Mouse (Mus musculus): ENCODE measurements around the gene Pik3r6. TPM values are rescaled to one million over a fixed set of nuclear protein-coding genes. Genes with fewer than 3 reads are reported as not detected.

Pik3r6 gene
- not detected in 2 replicates for polyA plus RNA-seq (2012)

DNA sequence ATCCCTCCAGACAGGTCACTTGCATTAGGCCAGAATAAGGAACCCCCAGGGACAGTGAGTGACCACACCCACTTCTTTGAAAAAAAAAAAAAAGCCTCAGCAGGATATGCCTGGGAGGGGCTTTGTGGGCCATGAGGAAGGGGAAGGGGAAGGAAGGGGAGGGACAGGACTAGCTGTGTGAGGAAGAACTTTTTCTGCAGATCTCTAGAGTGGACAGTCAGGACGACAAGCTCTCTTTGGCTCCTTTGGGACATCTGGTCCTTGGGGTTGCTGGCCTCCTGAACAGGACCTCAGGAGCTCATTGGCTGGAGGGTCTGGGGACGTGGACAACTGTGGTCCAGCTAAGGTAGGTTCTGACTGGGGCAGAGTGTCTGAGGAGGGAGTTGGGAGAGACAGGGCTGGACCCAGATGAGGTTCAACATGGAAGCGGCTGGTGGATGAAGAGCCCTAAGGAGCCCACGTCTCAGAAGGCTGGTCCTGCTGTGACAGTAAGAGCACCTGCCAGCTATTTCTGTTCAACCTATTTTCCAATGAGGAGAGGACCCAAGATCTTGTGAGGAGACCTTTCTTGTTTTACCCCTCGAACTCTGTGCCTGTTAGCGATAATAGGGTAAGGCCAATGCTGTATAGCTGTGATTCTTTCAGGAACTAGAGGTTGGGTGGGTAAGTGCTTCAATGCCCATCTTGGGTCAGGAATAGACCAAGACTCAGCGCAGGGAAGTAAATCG is at the start of gene Pik3r6:
Gene Pik3r6, plus strand, starts transcription at position 118 of the 728 bp plus-strand sequence.
- TF ChIP-seq GATA1 (IDR thresholded peaks at IDR 0.05; ENCODE audit: low read length) = no peak

DNA sequence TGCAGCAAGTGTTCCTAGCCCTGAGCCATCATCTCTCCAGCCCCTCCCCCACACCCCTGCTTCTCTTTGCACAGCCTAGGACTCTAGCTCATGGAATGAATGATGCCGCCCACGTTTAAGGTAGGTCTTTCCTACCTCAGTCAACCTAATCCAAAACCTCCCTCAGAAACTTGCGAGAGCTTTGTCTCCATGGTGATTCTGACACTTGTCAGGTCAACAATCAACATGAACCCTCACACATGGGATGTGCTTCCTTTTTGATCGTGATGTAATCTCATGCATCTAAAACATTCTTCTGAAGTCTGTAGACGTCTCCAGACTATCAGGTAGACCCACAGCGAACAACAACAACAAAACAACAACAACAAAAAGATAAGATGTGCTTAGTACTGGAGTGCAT is 49.5 kb upstream of the Pik3r6 start:
- no peak for TF ChIP-seq GATA1 (IDR thresholded peaks at IDR 0.05; ENCODE audit: low read length)

DNA sequence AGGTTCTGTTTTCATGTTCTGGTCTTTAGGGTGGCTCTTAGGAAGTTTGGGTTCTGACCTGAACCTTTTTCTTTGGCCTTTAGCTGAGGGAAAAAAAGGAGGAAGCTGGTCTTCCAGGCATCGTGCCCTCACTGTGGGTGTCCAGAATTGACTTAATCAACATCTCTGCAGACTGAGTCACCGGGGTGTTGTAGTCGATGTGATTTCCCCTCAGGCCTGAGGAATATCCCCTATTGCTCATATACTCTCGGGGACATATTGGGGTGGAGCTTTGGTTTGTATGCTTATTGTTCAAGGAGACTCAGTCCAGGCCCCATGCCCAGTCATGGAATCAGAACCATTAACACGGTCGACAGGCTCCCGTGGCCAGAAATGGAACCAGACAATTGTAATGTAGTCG is 44.7 kb upstream of the Pik3r6 start:
- TF ChIP-seq GATA1 (IDR thresholded peaks at IDR 0.05; ENCODE audit: low read length) = no peak

DNA sequence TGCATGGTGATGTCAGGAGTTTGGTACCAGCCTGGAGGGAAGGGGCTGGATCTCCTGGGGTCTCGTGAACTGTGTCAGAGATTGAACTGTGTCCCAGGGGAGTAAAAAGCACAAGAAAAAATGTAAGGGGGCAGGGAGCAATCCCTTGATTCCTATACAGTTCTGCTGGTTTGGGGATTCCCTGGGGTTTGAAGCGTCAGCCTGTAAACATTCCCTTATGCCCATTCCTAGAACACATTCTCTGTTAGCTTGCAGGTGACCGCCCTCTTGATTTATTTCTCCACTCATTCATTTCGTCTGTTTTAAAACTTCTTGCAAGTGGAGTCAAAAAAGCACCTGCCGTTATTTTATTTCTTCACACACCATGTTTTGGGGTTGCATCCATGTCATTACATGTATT is 43.8 kb upstream of the Pik3r6 start:
- TF ChIP-seq GATA1 (IDR thresholded peaks at IDR 0.05; ENCODE audit: low read length) = no peak

DNA sequence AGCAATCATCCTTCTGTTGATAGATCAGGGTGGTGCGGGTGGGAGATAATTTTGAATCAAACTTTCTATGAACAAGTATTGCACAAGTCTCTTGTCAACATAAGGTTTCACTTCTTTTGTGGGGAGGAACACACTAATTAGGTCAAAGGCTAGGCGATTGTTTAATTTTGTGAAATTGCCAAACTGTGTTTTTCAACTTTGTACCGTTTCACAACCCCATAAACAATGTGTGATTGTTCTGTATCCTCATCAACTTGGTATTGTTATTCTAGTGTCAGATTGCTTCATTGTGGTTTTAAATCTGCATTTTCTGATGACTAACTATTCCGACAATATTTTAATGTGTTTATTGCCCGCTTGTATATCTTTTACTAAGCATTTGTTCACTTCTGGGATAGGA is 43.3 kb upstream of the Pik3r6 start:
- TF ChIP-seq GATA1 (IDR thresholded peaks at IDR 0.05; ENCODE audit: low read length) = no peak

DNA sequence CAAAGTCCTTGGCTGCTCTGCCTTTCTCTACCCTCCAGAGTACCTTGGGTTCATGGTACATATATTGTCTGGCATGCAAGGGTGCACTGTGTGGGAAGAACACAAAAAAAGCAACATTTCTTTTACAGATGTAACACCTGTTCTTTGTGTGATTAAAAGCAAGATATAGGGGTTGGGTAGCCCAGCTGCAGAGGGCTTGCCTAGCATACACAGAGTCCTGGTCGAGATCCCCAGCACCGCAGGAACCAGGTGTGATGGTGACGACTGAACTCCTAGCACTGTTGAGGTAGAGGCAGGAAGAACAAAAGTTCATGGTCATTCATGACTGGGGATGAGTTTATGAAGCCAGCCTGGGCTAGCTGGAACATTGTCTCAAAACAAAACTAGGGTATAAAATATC is 40.1 kb upstream of the Pik3r6 start:
- TF ChIP-seq GATA1 (IDR thresholded peaks at IDR 0.05; ENCODE audit: low read length) = no peak

DNA sequence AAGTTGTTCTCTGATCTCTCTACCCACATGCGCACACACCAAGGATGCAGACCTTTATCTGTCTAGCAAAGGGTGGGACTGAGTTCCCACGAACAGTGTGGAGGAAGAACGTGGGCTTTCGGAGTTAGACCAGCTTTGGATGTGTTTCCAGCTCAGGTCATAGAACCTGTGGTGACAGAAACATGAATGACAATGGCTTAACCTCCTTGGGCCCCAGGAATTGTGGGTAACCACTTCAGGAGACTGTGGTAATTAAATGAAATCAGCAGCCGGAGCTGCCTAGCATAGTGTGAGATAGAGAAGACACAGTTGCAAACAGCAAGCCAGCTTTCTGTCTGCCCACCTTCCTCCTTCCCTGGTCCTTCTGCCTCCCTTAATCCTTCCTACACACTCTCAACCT is 38.6 kb upstream of the Pik3r6 start:
- TF ChIP-seq GATA1 (IDR thresholded peaks at IDR 0.05; ENCODE audit: low read length) = no peak

DNA sequence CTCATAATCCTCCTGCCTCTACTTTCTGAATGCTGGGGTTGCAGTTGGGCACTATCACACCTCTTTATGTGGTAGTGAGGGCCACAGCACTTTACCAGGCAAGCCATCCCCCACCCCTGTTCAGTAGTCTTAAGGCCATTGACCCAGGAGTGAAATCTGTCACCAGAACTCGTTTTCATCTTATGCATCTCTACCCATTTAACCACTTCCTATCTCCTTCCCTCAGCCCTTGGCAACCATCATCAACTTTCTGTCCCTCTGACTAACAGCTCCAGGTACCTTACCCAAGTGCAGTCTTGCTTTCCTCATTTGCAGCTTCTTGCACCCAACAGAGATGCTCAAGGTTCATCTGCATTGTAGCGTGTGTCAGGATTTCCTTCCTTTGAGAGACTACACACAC is 37.7 kb upstream of the Pik3r6 start:
- no peak for TF ChIP-seq GATA1 (IDR thresholded peaks at IDR 0.05; ENCODE audit: low read length)

DNA sequence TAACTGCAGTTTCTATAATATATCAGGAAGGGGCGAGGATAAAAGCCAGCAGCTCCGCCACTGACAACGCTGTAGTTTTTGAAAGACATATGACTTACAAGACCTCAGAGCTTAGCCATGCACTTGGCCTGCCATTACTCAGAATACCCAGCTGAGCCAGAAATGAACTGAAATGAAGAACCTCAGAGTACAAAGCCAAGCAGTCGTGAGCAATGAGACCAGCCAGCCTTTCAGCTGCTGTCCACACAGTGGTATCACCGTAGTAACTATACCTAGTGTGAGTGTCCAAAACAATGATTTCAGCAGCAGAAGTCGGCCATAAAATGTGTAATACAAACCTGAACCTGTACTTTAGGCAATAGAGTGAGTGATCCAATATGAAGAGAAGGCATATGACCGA is 35.4 kb upstream of the Pik3r6 start:
- no peak for TF ChIP-seq GATA1 (IDR thresholded peaks at IDR 0.05; ENCODE audit: low read length)

DNA sequence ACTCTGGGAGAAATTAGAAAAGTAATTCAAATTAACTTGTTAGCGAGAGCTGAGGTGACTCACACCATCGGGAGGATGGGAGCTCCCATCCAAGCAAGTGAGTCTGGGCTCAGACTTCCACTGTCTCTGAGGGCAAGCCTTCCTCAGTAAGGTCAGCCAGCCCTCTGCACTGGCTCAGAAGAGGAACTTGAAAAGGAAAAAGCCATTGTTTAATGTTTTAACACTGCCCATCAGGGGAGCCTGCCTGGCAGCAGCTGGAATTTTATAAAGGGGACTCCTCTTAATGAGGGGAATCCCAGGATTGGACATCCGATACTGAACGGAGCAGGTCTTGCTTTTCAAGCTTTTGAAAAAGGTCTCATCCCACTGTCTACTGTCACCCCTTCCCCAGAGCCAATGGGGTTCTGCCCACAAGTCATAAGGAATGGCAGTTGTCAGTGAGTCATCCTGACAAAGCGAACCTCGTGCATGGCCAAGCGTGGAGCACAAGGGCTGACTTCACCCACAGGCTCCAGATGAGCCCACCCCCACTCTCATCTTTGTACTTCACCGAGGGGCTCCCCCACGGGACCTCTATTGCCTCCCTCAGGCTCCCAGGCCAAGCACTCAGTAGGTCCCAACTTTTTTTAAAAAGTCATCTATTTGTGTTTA is 34.7 kb upstream of the Pik3r6 start:
- no peak for TF ChIP-seq GATA1 (IDR thresholded peaks at IDR 0.05; ENCODE audit: low read length)

DNA sequence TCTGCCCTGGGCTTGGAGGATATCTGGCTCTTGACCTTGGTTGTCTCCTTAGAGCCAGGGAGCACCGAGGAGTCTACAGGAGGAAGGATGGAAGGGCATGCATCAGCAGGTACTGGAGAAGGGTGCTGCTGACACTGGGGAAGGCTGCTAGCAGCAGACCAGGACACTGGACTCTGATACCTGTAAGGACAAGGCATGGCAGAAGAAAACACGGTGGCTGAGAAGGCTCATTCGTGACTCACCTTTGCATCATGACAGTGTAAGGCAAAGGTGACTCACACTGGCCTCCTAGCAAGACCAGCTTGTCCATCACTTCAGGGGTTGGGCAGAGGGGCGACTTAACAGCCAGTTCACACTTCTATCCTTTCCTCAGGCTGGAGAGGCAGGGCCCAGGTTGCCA is 33.9 kb upstream of the Pik3r6 start:
- TF ChIP-seq GATA1 (IDR thresholded peaks at IDR 0.05; ENCODE audit: low read length) = no peak

DNA sequence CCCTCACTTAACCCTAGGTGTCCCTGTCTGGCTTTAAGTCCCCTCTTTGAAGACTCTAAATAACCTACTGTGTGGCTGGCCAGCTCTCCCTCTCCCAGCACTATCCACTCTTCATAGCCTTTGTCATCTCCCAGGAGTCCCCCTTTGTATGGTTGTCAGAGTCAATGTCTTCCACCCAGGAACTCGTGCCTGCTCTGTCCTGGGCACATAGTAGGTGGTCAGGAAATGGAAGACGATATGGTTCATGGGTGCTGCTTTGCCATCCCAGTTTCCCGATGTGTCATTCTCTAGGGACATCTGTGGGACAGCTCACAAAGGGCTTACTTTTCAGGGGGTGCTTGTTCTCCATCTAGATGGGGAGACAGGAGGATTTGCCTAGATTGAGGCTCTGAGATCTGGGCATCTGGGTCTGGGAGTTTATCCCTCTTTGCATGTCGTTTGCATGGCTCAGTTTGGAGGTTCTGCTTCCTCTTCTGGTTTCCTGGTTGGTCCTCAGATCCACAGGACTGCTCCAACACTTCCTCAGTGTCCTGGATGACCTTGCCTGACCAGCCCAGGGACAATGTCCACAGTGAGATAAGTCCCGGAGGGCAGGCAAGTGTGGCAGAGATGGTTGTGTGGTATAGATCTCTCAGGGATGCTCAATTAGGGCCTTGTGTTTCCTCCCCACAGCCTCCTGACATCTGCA is 30.5 kb upstream of the Pik3r6 start:
- TF ChIP-seq GATA1 (IDR thresholded peaks at IDR 0.05; ENCODE audit: low read length) = no peak

DNA sequence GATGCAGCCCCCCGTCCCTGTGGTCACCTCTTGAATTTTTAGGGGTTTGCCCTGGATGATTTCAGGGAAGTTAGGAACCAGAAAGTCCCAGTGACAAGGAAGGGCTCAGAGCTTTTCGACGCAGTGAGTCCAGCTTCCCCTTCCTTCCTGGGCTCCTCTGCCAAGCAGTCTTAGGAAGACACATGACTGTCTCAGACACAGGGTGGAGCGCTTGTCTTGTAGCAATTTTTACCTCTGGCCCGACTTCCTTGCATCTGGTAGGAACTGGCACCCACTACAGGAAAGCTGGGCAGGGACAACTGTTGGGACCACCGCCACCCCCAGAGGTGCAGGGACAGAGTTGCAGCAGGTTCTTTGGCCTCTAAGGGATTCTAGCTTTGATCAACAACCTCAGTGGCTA is 28.2 kb upstream of the Pik3r6 start:
- TF ChIP-seq GATA1 (IDR thresholded peaks at IDR 0.05; ENCODE audit: low read length) = no peak

DNA sequence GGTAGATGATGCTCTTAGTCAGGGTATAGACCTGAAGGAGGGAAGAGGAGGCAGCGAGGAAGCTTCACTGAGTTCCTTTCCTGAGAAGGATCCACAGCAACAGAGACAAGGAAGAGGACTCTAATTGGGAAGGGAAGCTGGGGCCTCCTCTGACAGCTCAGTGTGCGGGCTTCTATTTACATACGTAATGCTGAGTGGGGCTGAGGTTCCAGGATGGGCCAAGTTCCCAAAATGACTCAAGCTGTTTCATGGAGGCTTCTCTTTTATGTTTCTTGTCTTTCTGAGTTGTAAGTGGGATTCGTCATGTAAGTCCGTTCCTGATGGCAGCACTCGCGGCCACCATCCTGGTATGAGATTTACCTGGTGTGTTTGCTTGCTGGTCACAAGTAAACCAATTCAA is 27.1 kb upstream of the Pik3r6 start:
- TF ChIP-seq GATA1 (IDR thresholded peaks at IDR 0.05; ENCODE audit: low read length) = no peak

DNA sequence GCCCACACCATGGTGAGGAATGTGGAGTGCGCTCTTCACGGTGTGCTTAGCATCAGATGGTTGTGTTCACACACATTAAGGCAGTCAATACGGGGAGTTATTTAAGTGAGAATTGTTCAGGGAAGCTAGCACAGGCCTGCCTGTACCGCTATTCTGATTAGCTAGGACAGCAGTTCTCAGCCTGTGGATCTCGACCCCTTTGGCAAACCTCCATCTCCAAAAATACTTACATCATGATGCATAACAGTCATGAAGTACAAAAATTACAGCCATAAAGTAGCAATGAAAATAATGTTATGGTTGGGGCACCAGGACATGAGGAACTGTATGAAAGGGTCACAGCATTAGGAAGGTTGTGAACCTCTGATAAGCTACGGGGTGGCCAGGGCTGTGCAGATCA is 25.2 kb upstream of the Pik3r6 start:
- no peak for TF ChIP-seq GATA1 (IDR thresholded peaks at IDR 0.05; ENCODE audit: low read length)

DNA sequence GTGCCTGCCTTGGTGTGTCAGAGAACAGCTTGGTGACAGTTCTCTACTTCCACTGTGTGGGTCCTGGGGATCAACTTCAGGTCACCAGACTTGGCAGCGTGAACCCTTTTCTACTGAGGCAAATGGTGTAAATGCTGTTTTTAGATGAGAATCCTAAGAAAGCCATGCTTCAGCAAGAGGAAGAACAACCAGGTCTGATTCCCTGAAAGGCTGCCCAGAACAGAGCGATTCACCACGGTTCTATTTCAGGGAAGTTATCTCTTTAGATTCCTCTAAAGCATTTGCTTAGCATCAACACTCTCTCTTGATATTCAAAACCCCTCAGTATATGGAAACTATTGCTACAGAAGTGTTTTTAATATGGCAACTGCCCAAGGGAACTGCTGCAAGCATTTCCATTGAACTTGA is 24.2 kb upstream of the Pik3r6 start:
- no peak for TF ChIP-seq GATA1 (IDR thresholded peaks at IDR 0.05; ENCODE audit: low read length)

DNA sequence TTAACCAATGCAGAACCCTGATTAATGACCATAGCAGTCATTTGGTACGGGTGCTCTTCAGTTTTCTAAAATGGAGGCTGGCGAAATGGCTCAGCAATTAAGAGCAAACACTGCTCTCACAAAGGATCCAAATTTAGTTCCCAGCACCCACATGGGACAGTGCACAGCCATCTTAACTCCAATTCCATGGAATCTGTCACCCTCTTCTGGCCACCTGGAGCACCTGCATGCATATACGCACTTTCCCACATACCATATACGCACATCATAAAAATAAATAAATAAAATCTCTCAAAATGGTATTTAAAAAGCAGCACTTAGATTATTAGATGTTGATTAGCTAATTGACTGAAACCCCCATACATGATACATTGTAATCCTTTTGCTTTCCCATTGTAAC is 22.2 kb upstream of the Pik3r6 start:
- no peak for TF ChIP-seq GATA1 (IDR thresholded peaks at IDR 0.05; ENCODE audit: low read length)
